Mouse (Mus musculus): ENCODE data around the gene Cep126. TPM values are rescaled to one million over a fixed set of nuclear protein-coding genes. Genes with fewer than 3 reads are reported as not detected.
A peak's percentile ranks its signal among the peaks of the same experiment; 100 is the strongest.

Cep126 gene
- polyA plus RNA-seq, 2 experiments = 1.6 to 5.8 TPM

DNA sequence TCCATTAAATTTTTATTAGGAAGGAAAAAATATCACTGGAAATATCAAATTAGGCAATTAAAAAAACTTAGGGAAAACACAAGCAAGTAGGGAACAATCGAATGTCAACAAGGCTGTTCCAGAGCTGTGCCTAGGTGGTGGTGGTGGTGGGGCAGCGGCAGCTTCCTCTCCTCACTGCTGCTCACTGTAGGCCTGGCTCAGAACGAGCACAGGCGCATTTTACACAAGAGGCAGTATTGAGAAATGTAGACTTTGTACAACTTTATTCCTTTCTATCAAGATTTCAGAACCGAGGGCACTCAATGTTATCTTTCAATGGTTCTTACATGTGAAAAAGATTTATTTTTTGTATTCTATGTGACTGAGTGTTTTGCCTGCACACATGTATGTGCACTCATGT lies 55.2 kb downstream of the Cep126 start:
- Histone ChIP-seq H3K27ac (replicated peaks; ENCODE audit: low read depth, low read length) (no peak overlapping the region), H3K4me2 (replicated peaks; ENCODE audit: low read depth, low read length, severe bottlenecking) (no peak overlapping the region), H3K4me3 (replicated peaks; ENCODE audit: low read length) (no peak overlapping the region), H3K9me3 (ENCODE audit: control insufficient read depth, low read length) (no peaks in the 10 kb centered on the region), H3K4me1 (ENCODE audit: control insufficient read depth, insufficient read depth, low read length) (no peaks in the 10 kb centered on the region), H3K36me3 (ENCODE audit: control insufficient read depth, insufficient read depth, low read length) (0 out of 2 replicates have a peak, but pooled peaks cover 4% of the 10 kb centered on the region), H3K27me3 (ENCODE audit: control insufficient read depth, insufficient read depth, low read length) (no peaks in the 10 kb centered on the region), H3K9ac (ENCODE audit: low read depth, low read length, severe bottlenecking) (no peak overlapping the region)
- no peak for DNase-seq (ENCODE audit: low spot score)
- 82% methylated on average over 5 of the region's 5 CpGs for WGBS
- no peak for TF ChIP-seq POLR2A (IDR thresholded peaks at IDR 0.05; ENCODE audit: borderline replicate concordance, extremely low read depth, insufficient read depth, insufficient read length)
- no peak for ATAC-seq (ENCODE audit: low FRiP score, low read depth)

DNA sequence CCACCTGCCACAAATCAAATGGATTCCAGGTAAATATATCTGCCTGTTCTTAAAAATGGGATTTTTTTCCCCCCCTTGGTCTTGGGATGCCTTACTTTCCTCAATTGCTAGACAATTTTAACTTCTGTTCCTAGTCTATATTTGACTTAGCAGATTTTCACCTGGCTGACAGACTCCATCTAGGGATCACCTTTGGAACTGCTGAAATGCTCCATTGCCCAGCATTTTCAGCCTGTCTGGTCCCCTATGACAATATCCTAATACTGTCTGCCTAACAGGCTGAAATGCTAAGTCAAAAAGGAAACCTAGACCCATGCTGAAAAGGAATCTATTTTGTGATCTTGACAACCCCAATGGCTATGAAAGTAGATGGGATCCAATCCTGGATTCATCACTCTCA lies 59.7 kb downstream of the Cep126 start:
- H3K27ac ChIP-seq (replicated peaks; ENCODE audit: low read depth, low read length) = no peak overlapping the region
- peak; percentile 26 for DNase-seq (ENCODE audit: low spot score)
- H3K4me3 ChIP-seq (replicated peaks; ENCODE audit: low read length) = no peak overlapping the region
- H3K4me1 ChIP-seq (ENCODE audit: control insufficient read depth, insufficient read depth, low read length) = no peaks in the 10 kb centered on the region
- 0 out of 2 replicates have a peak, but pooled peaks cover 4% of the 10 kb centered on the region for H3K36me3 ChIP-seq (ENCODE audit: control insufficient read depth, insufficient read depth, low read length)
- TF ChIP-seq POLR2A (IDR thresholded peaks at IDR 0.05; ENCODE audit: borderline replicate concordance, extremely low read depth, insufficient read depth, insufficient read length) = no peak
- no peak for ATAC-seq (ENCODE audit: low FRiP score, low read depth)
- H3K9ac ChIP-seq (ENCODE audit: low read depth, low read length, severe bottlenecking) = no peak overlapping the region
- no peaks in the 10 kb centered on the region for H3K27me3 ChIP-seq (ENCODE audit: control insufficient read depth, insufficient read depth, low read length)
- no peak overlapping the region for H3K4me2 ChIP-seq (replicated peaks; ENCODE audit: low read depth, low read length, severe bottlenecking)
- H3K9me3 ChIP-seq (ENCODE audit: control insufficient read depth, low read length) = no peaks in the 10 kb centered on the region

DNA sequence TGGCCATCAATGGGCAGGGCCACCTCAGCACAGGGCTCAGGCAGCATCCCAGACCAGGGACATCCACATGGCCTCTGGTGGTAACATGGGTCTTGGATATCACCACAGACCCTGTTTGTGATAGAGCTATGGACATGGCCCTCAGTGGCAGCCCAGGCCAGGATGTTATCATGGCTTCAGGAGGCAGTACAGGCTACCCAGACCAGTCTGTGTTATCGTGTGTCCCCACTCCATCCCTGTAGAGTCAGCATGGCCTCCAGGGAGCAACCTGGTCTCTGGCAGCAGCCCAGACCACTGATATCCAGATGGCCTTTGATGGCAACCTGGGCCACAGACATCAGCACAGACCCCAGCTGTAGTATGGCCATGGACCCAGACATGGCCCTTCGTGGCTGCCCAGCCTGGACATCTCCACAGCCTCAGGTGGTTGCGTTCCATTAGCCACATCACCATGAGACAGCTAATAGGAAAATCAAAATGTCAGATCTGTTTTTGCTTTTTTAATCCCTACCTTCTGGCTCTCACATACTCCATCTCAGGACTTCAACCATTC lies 60.8 kb downstream of the Cep126 start:
- no peak overlapping the region for H3K27ac ChIP-seq (replicated peaks; ENCODE audit: low read depth, low read length)
- no peak overlapping the region for H3K4me3 ChIP-seq (replicated peaks; ENCODE audit: low read length)
- no peak for TF ChIP-seq POLR2A (IDR thresholded peaks at IDR 0.05; ENCODE audit: borderline replicate concordance, extremely low read depth, insufficient read depth, insufficient read length)
- DNase-seq (ENCODE audit: low spot score) (no peak), ATAC-seq (ENCODE audit: low FRiP score, low read depth) (no peak)
- no peak overlapping the region for H3K9ac ChIP-seq (ENCODE audit: low read depth, low read length, severe bottlenecking)
- no peak overlapping the region for H3K4me2 ChIP-seq (replicated peaks; ENCODE audit: low read depth, low read length, severe bottlenecking)
- no peaks in the 10 kb centered on the region for H3K4me1 ChIP-seq (ENCODE audit: control insufficient read depth, insufficient read depth, low read length)
- 0 out of 2 replicates have a peak, but pooled peaks cover 4% of the 10 kb centered on the region for H3K36me3 ChIP-seq (ENCODE audit: control insufficient read depth, insufficient read depth, low read length)
- WGBS = 75% methylated on average over 3 of the region's 3 CpGs
- H3K27me3 ChIP-seq (ENCODE audit: control insufficient read depth, insufficient read depth, low read length) = no peaks in the 10 kb centered on the region
- no peaks in the 10 kb centered on the region for H3K9me3 ChIP-seq (ENCODE audit: control insufficient read depth, low read length)

- Histone ChIP-seq H3K9me3 (ENCODE audit: control insufficient read depth, low read length) (no peaks in the 10 kb centered on the region), H3K27ac (replicated peaks; ENCODE audit: low read depth, low read length) (no peak overlapping the region), H3K4me2 (replicated peaks; ENCODE audit: low read depth, low read length, severe bottlenecking) (no peak overlapping the region), H3K36me3 (ENCODE audit: control insufficient read depth, insufficient read depth, low read length) (no peaks in the 10 kb centered on the region), H3K4me1 (ENCODE audit: control insufficient read depth, insufficient read depth, low read length) (no peaks in the 10 kb centered on the region), H3K27me3 (ENCODE audit: control insufficient read depth, insufficient read depth, low read length) (no peaks in the 10 kb centered on the region), H3K9ac (ENCODE audit: low read depth, low read length, severe bottlenecking) (no peak overlapping the region), H3K4me3 (replicated peaks; ENCODE audit: low read length) (no peak overlapping the region)
- 68% methylated on average over 3 of the region's 3 CpGs for WGBS
- DNase-seq (ENCODE audit: low spot score) (no peak), ATAC-seq (ENCODE audit: low FRiP score, low read depth) (no peak)
- no peak for TF ChIP-seq POLR2A (IDR thresholded peaks at IDR 0.05; ENCODE audit: borderline replicate concordance, extremely low read depth, insufficient read depth, insufficient read length)
These were observed 74.5 kb downstream of the Cep126 start for GRCm38 (mm10) chr9:8059636-8060035.

GRCm38 (mm10) chr9:8054831-8055230 lies 79.3 kb downstream of the Cep126 start:
- H3K4me1 ChIP-seq (ENCODE audit: control insufficient read depth, insufficient read depth, low read length) = no peaks in the 10 kb centered on the region
- DNase-seq (ENCODE audit: low spot score) (peak; percentile 26), ATAC-seq (ENCODE audit: low FRiP score, low read depth) (no peak)
- no peak for TF ChIP-seq POLR2A (IDR thresholded peaks at IDR 0.05; ENCODE audit: borderline replicate concordance, extremely low read depth, insufficient read depth, insufficient read length)
- H3K36me3 ChIP-seq (ENCODE audit: control insufficient read depth, insufficient read depth, low read length) = no peaks in the 10 kb centered on the region
- no peak overlapping the region for H3K4me3 ChIP-seq (replicated peaks; ENCODE audit: low read length)
- H3K9ac ChIP-seq (ENCODE audit: low read depth, low read length, severe bottlenecking) = no peak overlapping the region
- H3K27me3 ChIP-seq (ENCODE audit: control insufficient read depth, insufficient read depth, low read length) = no peaks in the 10 kb centered on the region
- H3K9me3 ChIP-seq (ENCODE audit: control insufficient read depth, low read length) = no peaks in the 10 kb centered on the region
- no peak overlapping the region for H3K27ac ChIP-seq (replicated peaks; ENCODE audit: low read depth, low read length)
- no peak overlapping the region for H3K4me2 ChIP-seq (replicated peaks; ENCODE audit: low read depth, low read length, severe bottlenecking)
- 13% methylated on average over 1 of the region's 1 CpGs for WGBS

DNA sequence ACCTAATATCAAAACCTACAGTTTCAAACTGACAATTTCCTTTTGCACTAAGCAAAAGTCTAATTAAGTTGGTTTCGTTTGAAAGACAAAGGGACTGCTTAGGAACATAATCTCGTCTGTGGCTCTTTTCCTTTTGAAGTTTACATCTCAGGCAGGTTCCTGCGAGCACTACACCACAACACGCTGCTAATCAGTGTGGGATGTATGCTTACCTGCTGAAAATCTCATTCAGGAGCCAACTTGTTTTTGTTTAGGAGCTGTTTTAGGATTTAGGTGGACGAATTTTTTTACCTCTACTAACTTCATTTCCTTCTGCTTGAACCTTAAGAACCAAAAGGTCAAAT lies 91.1 kb downstream of the Cep126 start:
- Histone ChIP-seq H3K27me3 (ENCODE audit: control insufficient read depth, insufficient read depth, low read length) (no peaks in the 10 kb centered on the region), H3K4me2 (replicated peaks; ENCODE audit: low read depth, low read length, severe bottlenecking) (peak overlapping the region; percentile 54), H3K27ac (replicated peaks; ENCODE audit: low read depth, low read length) (peak overlapping the region; percentile 65), H3K9ac (ENCODE audit: low read depth, low read length, severe bottlenecking) (no peak overlapping the region), H3K4me1 (ENCODE audit: control insufficient read depth, insufficient read depth, low read length) (peaks cover 4% of the 10 kb centered on the region), H3K9me3 (ENCODE audit: control insufficient read depth, low read length) (no peaks in the 10 kb centered on the region), H3K36me3 (ENCODE audit: control insufficient read depth, insufficient read depth, low read length) (no peaks in the 10 kb centered on the region), H3K4me3 (replicated peaks; ENCODE audit: low read length) (peak overlapping the region; percentile 72)
- no peak for TF ChIP-seq POLR2A (IDR thresholded peaks at IDR 0.05; ENCODE audit: borderline replicate concordance, extremely low read depth, insufficient read depth, insufficient read length)
- DNase-seq (ENCODE audit: low spot score) (peak; percentile 5), ATAC-seq (ENCODE audit: low FRiP score, low read depth) (0 out of 2 replicates have a peak, but pooled peaks have one; percentile 11)
- WGBS = 16% methylated on average over 5 of the region's 5 CpGs
